Mouse (Mus musculus): ENCODE measurements around the gene Iqsec3.

DNA sequence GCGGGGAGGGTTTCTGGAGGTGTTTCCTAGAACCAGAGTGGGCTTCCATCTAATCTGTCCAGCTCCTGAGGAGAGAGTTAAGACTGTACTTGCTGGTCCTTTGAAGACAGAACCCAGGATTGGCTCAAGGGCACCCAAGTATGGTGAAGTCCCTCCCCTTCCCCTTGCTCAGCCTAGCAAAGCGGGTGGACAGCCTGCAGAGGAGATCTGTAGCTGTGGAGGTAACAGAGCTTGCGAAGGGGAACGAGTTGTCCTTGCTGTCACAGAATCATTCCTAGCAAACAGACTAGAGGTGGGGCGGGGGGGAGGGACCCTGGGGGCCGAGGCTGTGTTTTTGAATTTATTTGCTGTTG is 129.7 kb downstream of the Iqsec3 start:
- TF ChIP-seq POLR2A (IDR thresholded peaks at IDR 0.05; ENCODE audit: borderline replicate concordance, low read depth, low read length) (no peak), CTCF (IDR thresholded peaks at IDR 0.05; ENCODE audit: low read depth, low read length) (no peak)
